Mouse (Mus musculus) forebrain, embryonic 14.5 days (tissue): ENCODE measurements around the gene Cd300a. TPM values are rescaled to one million over a fixed set of nuclear protein-coding genes. Genes with fewer than 3 reads are reported as not detected.

ENCODE experiments used
- ATAC-seq: fragments of 200-750 bp; cut with Nextera tagmentation; 2 replicates; pipeline ENCODE4 v1.8.0; 2017; ENCODE audit warnings: mild to moderate bottlenecking, moderate library complexity
- DNase-seq: peaks from one replicate; pipeline ENCODE4 v3.0.0-alpha.2; 2015; ENCODE audit warnings: low spot score
- H3K27ac ChIP-seq: fragments of 300-500 bp; sonication (generic); 2 replicates; pipeline ENCODE4 v1.5.1; 2014; ENCODE audit warnings: low read depth, mild to moderate bottlenecking, control low read depth, low read length, moderate library complexity
- H3K27me3 ChIP-seq: fragments of 300-500 bp; sonication (generic); replicated peaks from 2 replicates; pipeline ENCODE4 v1.6.1; 2014; ENCODE audit warnings: low read length, control low read depth, mixed read lengths; ENCODE audit not compliant: control insufficient read depth, insufficient read depth
- H3K36me3 ChIP-seq: fragments of 300-500 bp; sonication (generic); 2 replicates; pipeline ENCODE4 v1.6.1; 2014; ENCODE audit warnings: low read length, control low read depth; ENCODE audit not compliant: control insufficient read depth, insufficient read depth
- H3K4me1 ChIP-seq: fragments of 300-500 bp; sonication (generic); 2 replicates; pipeline ENCODE4 v1.6.1; 2014; ENCODE audit warnings: antibody characterized with exemption, low read length, control low read depth; ENCODE audit not compliant: control insufficient read depth, insufficient read depth
- H3K4me2 ChIP-seq: fragments of 300-500 bp; sonication (generic); 2 replicates; pipeline ENCODE4 v1.6.1; 2014; ENCODE audit warnings: mild to moderate bottlenecking, control low read depth, low read length
- H3K4me3 ChIP-seq: fragments of 300-500 bp; sonication (generic); 2 replicates; pipeline ENCODE4 v1.5.1; 2014; ENCODE audit warnings: low read depth, low read length, control low read depth
- H3K9ac ChIP-seq: fragments of 300-500 bp; sonication (generic); 2 replicates; pipeline ENCODE4 v1.6.1; 2014; ENCODE audit warnings: mild to moderate bottlenecking, low read length, control low read depth, moderate library complexity
- H3K9me3 ChIP-seq: fragments of 300-500 bp; sonication (generic); replicated peaks from 2 replicates; pipeline ENCODE4 v1.6.1; 2016; ENCODE audit warnings: low read length, control low read depth, mixed read lengths; ENCODE audit not compliant: control insufficient read depth
- WGBS: fragments of 180-500 bp; shearing (Covaris S2); extraction: QIAGEN DNeasy Blood & Tissue Kit; methylation state at CpG from one replicate; pipeline ENCODE4 v1.1.7; 2014; 5-methylcytosine and 5-hydroxymethylcytosine counted together
- polyA plus RNA-seq: library from polyadenylated mRNA; unstranded; fragments of >200 nt; fragmentation: Nextera tagmentation; extraction: Ambion mirVana; gene quantifications from 2 replicates; pipeline ENCODE4 v1.2.1, GENCODE M21; 2014

Cd300a gene
- polyA plus RNA-seq, 1 experiment from 2014 or later = 1.0 TPM

GRCm38 (mm10) chr11:114862687-114863086 lies 27.2 kb upstream of the Cd300a start:
- no peaks in the 10 kb centered on the region for H3K36me3 ChIP-seq
- no peaks in the 10 kb centered on the region for H3K4me1 ChIP-seq
- H3K27ac ChIP-seq = no peak overlapping the region
- no peak overlapping the region for H3K4me2 ChIP-seq
- DNase-seq (no peak), ATAC-seq (no peak)
- no peak overlapping the region for H3K9ac ChIP-seq
- H3K9me3 ChIP-seq = no peaks in the 10 kb centered on the region
- H3K27me3 ChIP-seq = no peaks in the 10 kb centered on the region
- H3K4me3 ChIP-seq = no peak overlapping the region
- 93% methylated on average over 3 of the region's 3 CpGs for WGBS

- Histone ChIP-seq H3K27ac (no peak overlapping the region), H3K4me2 (no peak overlapping the region), H3K4me1 (no peaks in the 10 kb centered on the region), H3K4me3 (no peak overlapping the region), H3K27me3 (no peaks in the 10 kb centered on the region), H3K36me3 (no peaks in the 10 kb centered on the region), H3K9me3 (no peaks in the 10 kb centered on the region), H3K9ac (no peak overlapping the region)
- DNase-seq (no peak), ATAC-seq (no peak)
- 92% methylated on average over 21 of the region's 21 CpGs for WGBS
Measured at GRCm38 (mm10) chr11:114863918-114864420, 25.9 kb upstream of the Cd300a start.

GRCm38 (mm10) chr11:114865999-114866398 lies 23.8 kb upstream of the Cd300a start:
- ATAC-seq = no peak
- Histone ChIP-seq H3K27ac (no peak overlapping the region), H3K36me3 (no peaks in the 10 kb centered on the region), H3K27me3 (no peaks in the 10 kb centered on the region), H3K4me3 (no peak overlapping the region), H3K4me2 (no peak overlapping the region), H3K9ac (no peak overlapping the region), H3K4me1 (no peaks in the 10 kb centered on the region), H3K9me3 (no peaks in the 10 kb centered on the region)
- whole genome bisulfite sequencing = 65% methylated on average over 5 of the region's 5 CpGs
- no peak for DNase-seq

- H3K9ac ChIP-seq = no peak overlapping the region
- no peak overlapping the region for H3K27ac ChIP-seq
- no peaks in the 10 kb centered on the region for H3K36me3 ChIP-seq
- H3K4me2 ChIP-seq = no peak overlapping the region
- DNase-seq (no peak), ATAC-seq (no peak)
- no peaks in the 10 kb centered on the region for H3K4me1 ChIP-seq
- H3K27me3 ChIP-seq = no peaks in the 10 kb centered on the region
- 76% methylated on average over 10 of the region's 10 CpGs for WGBS
- no peaks in the 10 kb centered on the region for H3K9me3 ChIP-seq
- no peak overlapping the region for H3K4me3 ChIP-seq
Measured at GRCm38 (mm10) chr11:114866486-114867360, 23.1 kb upstream of the Cd300a start.

GRCm38 (mm10) chr11:114867361-114868235 lies 22.2 kb upstream of the Cd300a start:
- no peak overlapping the region for H3K4me3 ChIP-seq
- no peaks in the 10 kb centered on the region for H3K4me1 ChIP-seq
- H3K27me3 ChIP-seq = no peaks in the 10 kb centered on the region
- H3K9me3 ChIP-seq = no peaks in the 10 kb centered on the region
- DNase-seq = no peak
- no peak for ATAC-seq
- H3K36me3 ChIP-seq = no peaks in the 10 kb centered on the region
- WGBS = 87% methylated on average over 11 of the region's 11 CpGs
- no peak overlapping the region for H3K4me2 ChIP-seq
- H3K27ac ChIP-seq = no peak overlapping the region
- no peak overlapping the region for H3K9ac ChIP-seq

GRCm38 (mm10) chr11:114868280-114868679 lies 21.6 kb upstream of the Cd300a start:
- Histone ChIP-seq H3K4me1 (peaks cover 4% of the 10 kb centered on the region; the same call in 1 of the 2 replicates), H3K9me3 (no peaks in the 10 kb centered on the region), H3K4me2 (no peak overlapping the region), H3K36me3 (no peaks in the 10 kb centered on the region), H3K9ac (no peak overlapping the region), H3K27me3 (no peaks in the 10 kb centered on the region), H3K27ac (no peak overlapping the region), H3K4me3 (no peak overlapping the region)
- no peak for ATAC-seq
- no peak for DNase-seq
- WGBS = 94% methylated on average over 12 of the region's 12 CpGs

- no peak overlapping the region for H3K27ac ChIP-seq
- H3K4me3 ChIP-seq = no peak overlapping the region
- H3K36me3 ChIP-seq = no peaks in the 10 kb centered on the region
- peaks cover 4% of the 10 kb centered on the region; the same call in 1 of the 2 replicates for H3K4me1 ChIP-seq
- DNase-seq (no peak), ATAC-seq (no peak)
- H3K27me3 ChIP-seq = no peaks in the 10 kb centered on the region
- no peak overlapping the region for H3K4me2 ChIP-seq
- H3K9ac ChIP-seq = no peak overlapping the region
- no peaks in the 10 kb centered on the region for H3K9me3 ChIP-seq
- WGBS = 84% methylated on average over 1 of the region's 1 CpGs
Measured at GRCm38 (mm10) chr11:114869787-114870186, 20.1 kb upstream of the Cd300a start.

GRCm38 (mm10) chr11:114871540-114871939 lies 18.3 kb upstream of the Cd300a start:
- H3K27me3 ChIP-seq = no peaks in the 10 kb centered on the region
- no peaks in the 10 kb centered on the region for H3K36me3 ChIP-seq
- no peak for DNase-seq
- H3K9me3 ChIP-seq = no peaks in the 10 kb centered on the region
- 83% methylated on average over 2 of the region's 2 CpGs for WGBS
- H3K4me3 ChIP-seq = no peak overlapping the region
- no peak overlapping the region for H3K4me2 ChIP-seq
- peaks cover 4% of the 10 kb centered on the region; the same call in 1 of the 2 replicates for H3K4me1 ChIP-seq
- no peak for ATAC-seq
- H3K9ac ChIP-seq = no peak overlapping the region
- H3K27ac ChIP-seq = no peak overlapping the region
